Mouse (Mus musculus): ENCODE data around the gene Dock7.

Gene Dock7

GRCm38 (mm10) chr4:99120211-99121122 lies at the start of gene Dock7:
TSS of gene Dock7 (minus strand) at chr4:99120915.
- peak; percentile 88 to 93 for DNase-seq

- no peak for DNase-seq
Observed at GRCm38 (mm10) chr4:99168869-99169268, 48.2 kb upstream of the Dock7 start.

- DNase-seq, result no peak
Observed at GRCm38 (mm10) chr4:99163547-99163946, 42.8 kb upstream of the Dock7 start.

- no peak for DNase-seq
Observed at GRCm38 (mm10) chr4:99163001-99163400, 42.3 kb upstream of the Dock7 start.

- DNase-seq, result peak; percentile 11 to 26
Observed at GRCm38 (mm10) chr4:99161457-99161971, 40.8 kb upstream of the Dock7 start.

- DNase-seq, result no peak
Observed at GRCm38 (mm10) chr4:99160899-99161298, 40.2 kb upstream of the Dock7 start.

GRCm38 (mm10) chr4:99160414-99160813 lies 39.7 kb upstream of the Dock7 start:
- DNase-seq, result no peak

GRCm38 (mm10) chr4:99158495-99158894 lies 37.8 kb upstream of the Dock7 start:
- DNase-seq, result no peak

- no peak for DNase-seq
Observed at GRCm38 (mm10) chr4:99156641-99157307, 36.1 kb upstream of the Dock7 start.

- no peak for DNase-seq
Observed at GRCm38 (mm10) chr4:99151885-99152558, 31.3 kb upstream of the Dock7 start.

GRCm38 (mm10) chr4:99151434-99151833 lies 30.7 kb upstream of the Dock7 start:
- DNase-seq, result no peak

- DNase-seq, result no peak
Observed at GRCm38 (mm10) chr4:99143323-99143722, 22.6 kb upstream of the Dock7 start.

- DNase-seq, result no peak
Observed at GRCm38 (mm10) chr4:99141578-99141977, 20.9 kb upstream of the Dock7 start.

- DNase-seq, result no peak
Observed at GRCm38 (mm10) chr4:99141171-99141570, 20.5 kb upstream of the Dock7 start.

GRCm38 (mm10) chr4:99137986-99138641 lies 17.4 kb upstream of the Dock7 start:
- no peak for DNase-seq

- no peak for DNase-seq
Observed at GRCm38 (mm10) chr4:99134522-99134921, 13.8 kb upstream of the Dock7 start.

GRCm38 (mm10) chr4:99133326-99133725 lies 12.6 kb upstream of the Dock7 start:
- DNase-seq, result no peak

GRCm38 (mm10) chr4:99132686-99133085 lies 12.0 kb upstream of the Dock7 start:
- DNase-seq, result no peak

GRCm38 (mm10) chr4:99131227-99131653 lies 10.5 kb upstream of the Dock7 start:
- no peak for DNase-seq

GRCm38 (mm10) chr4:99123546-99123945 lies 2.8 kb upstream of the Dock7 start:
- no peak for DNase-seq

GRCm38 (mm10) chr4:99122786-99123185 lies 2.1 kb upstream of the Dock7 start:
- DNase-seq, result no peak

GRCm38 (mm10) chr4:99122047-99122446 lies 1.3 kb upstream of the Dock7 start:
- DNase-seq, result no peak
